Comparison of ENCODE assay signal across 12 mouse cellular contexts in genomic region chr2:117190915-117191314, GRCm38 (mm10).
"Had no signal": no experiment of that assay in that cellular context is flagged by ENCODE, and none has a peak within 500 bp of the region (broad histone marks: within the 10 kb centered on the region; RNA-seq: fewer than 3 reads in every experiment).

No protein-coding gene starts in this region.

- H3K4me2 ChIP-seq: midbrain, embryonic 13.5 days; stomach, embryonic 15.5 days had no signal

- H3K4me1 ChIP-seq: midbrain, embryonic 13.5 days; stomach, embryonic 15.5 days had no signal

- ATAC-seq: midbrain, embryonic 13.5 days had no signal

- H3K9me3 ChIP-seq: midbrain, embryonic 13.5 days; stomach, embryonic 15.5 days had no signal

- H3K9ac ChIP-seq: liver, embryonic 14.5 days; midbrain, embryonic 13.5 days; stomach, embryonic 15.5 days had no signal

- H3K4me3 ChIP-seq: layer of hippocampus, adult 2 months; midbrain, embryonic 13.5 days; stomach, embryonic 15.5 days had no signal

- H3K27me3 ChIP-seq: midbrain, embryonic 13.5 days; stomach, embryonic 15.5 days had no signal

- H3K27ac ChIP-seq: layer of hippocampus, adult 2 months; liver, embryonic 14.5 days; midbrain, embryonic 13.5 days; stomach, embryonic 15.5 days had no signal

- DNase-seq: kidney, adult 9 months; kidney, postnatal 10 days; kidney, postnatal 4 days; lung, adult 18-20 months; lung, postnatal 36 days; right cerebral cortex, postnatal 4 days; thymus, adult 2 months; thymus, postnatal 25 days had no signal
